Mouse (Mus musculus) heart, postnatal 10 days (tissue): ENCODE measurements around the gene Gm29735. TPM values are rescaled to one million over a fixed set of nuclear protein-coding genes. Genes with fewer than 3 reads are reported as not detected.
A peak's percentile ranks its signal among the peaks of the same experiment; 100 is the strongest.
"Not testable (repeated sequence)": the region's sequence is repeated elsewhere in the genome, so short reads cannot be mapped to it uniquely, and the experiment has no call there.

Source experiments
- DNase-seq, 2 experiments: peaks; one replicate each; pipeline ENCODE4 v3.0.0; 2021
- intact Hi-C: fragments of 180-260 bp; cut with DNase I; formaldehyde crosslinking; loops from one replicate; pipeline ENCODE4 v1.15.1; 2025
- total RNA-seq, 2 experiments: library from RNA; stranded (reverse); gene quantifications; 2 replicates each; pipeline ENCODE4 v1.2.3; 2021

Gene Gm29735
- total RNA-seq = not detected

DNA sequence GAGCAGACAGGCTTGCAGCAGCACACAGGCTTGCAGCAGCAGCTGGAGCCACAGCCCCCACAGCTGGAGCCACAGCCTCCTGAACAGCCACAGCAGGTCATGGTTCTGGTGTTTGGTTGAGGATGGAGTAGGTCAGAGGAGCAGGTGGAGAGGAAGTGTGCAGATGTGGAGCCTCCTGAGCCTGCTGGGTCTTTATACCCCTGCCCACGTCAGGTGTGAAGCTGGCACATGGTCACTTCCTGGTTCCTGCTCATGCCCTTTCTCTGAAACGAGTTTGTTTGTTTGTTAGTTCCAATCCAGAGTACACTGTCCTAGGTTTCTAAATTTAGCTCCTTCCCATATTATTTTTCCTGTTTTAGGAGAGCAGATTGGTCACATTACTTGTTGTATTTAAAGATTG, at the start of gene Gm29735:
Gm29735 (minus strand) TSS at position 101 of the 400 bp plus-strand sequence.
- intact Hi-C loops, DNase-seq: not testable (repeated sequence)

DNA sequence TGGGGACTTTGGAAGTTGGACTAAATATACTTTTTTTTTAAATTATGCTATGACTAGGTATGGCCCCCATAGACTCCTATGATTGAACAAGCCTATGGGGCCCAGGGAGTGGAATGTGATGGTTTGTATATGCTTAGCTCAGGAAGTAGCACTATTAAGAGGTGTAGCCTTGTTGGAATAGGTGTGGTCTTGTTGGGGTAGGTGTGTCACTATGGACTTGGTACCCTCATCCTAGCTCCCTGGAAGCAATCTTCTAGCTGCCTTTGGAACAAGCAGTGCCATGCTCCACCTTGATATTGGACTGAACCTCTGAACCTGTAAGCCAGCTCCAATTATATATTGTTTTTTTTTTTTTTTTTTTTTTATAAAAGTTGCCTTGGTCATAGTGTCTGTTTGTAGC, 48.6 kb upstream of the Gm29735 start:
- intact Hi-C loops = no loop called here
- DNase-seq = no peak

DNA sequence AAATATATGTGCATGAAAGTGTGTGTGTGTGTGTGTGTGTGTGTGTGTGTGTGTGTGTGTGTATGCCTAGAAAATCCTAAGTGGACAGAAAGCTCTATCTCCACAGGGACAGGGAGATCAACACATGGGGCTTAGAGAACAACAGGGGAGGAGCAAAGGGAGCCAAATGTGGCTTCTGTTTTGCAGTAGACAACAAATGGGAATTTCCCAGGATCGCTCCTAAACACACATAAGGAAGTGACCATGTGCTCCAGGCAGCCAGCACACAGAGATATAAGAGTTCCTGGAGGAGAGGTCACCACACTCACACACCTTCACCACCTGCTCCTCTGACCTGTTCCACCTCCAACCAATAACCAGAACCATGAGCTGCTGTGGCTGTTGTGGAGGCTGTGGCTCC, 44.2 kb upstream of the Gm29735 start, which contains the start of gene Krtap5-3:
Krtap5-3 (plus strand) TSS at position 301 of the 400 bp plus-strand sequence.
- intact Hi-C loops = no loop called here
- no peak for DNase-seq

DNA sequence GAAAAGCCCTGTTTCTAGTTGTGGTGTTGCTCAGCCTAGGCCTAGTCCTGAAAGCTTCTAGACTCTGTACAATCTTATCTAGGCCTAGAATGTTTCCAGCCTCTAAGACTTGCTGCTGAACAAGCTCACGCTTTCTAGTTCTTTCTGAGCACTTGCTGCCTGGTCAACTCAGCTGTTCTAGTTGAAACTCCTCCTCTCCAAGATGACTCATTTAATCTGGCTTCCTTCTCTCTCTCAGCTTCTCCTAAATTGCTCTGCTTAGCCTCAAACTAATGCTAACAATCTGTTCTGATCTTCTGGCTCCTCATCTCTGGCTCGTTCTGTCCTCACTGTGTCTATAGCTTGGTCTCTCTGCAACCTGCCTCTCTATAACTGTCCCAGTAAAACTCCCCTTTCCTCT, 41.8 kb upstream of the Gm29735 start:
- intact Hi-C loops = no loop called here
- no peak for DNase-seq

DNA sequence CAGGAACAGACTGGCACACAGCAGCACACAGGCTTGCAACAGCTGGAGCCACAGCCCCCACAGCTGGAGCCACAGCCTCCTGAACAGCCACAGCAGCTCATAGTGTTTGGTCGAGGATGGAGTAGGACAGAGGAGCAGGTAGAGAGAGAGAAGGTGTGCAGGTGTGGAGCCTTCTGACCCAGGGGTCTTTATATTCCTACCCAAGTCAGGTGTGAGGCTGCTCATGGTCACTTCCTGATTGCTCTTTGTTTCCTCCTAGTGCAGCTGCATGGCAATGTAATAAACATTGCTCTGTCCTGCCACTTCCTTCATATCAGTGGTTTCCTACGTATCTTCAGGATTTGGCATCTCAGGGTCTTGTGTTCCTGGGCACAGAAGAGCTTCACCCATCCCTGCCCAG, 33.4 kb upstream of the Gm29735 start, which contains the start of gene Gm10153:
Gm10153 (minus strand) TSS at position 101 of the 400 bp plus-strand sequence.
- intact Hi-C loops = no loop called here
- DNase-seq = no peak

DNA sequence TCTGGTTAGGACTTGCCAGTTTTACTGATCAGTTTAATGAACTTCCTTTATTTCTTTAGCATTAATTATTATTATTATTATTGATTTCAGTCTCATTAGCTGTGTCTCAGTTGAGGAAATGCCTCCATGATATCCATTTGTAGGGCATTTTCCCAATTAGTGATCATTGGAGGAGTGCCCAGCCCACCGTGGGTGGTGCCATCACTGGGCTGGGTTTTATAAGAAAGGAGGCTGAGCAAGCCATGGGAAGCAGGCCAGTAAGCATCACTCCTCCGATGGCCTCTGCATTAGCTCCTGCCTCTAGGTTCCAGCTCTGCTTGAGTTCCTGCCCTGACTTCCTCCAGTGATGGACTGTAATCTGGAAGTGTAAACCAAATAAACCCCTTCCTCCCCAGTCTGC, 31.2 kb upstream of the Gm29735 start:
- intact Hi-C loops = no loop called here

DNA sequence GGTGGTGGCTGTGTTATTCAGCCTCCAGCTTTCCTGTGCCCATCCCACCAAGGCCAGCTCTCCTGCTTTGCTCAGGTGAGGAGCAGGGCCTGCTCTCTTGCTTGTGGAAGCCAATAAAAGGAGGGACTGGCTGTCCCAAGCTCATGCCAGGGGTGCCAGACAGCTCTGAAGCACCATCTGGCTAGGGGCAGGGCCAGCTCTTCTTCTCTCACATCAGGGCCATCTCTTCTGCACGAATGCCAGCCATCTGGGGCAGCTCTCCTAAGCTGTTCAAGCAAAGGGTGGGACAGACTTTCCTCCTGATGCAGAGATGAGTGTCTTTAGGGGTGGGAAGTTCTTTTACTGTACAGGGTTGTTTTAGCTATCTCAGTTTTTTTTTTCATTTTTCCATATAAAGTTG, 24.1 kb upstream of the Gm29735 start:
- intact Hi-C loops = no loop called here
- DNase-seq = no peak

More for the DNA sequence above, 31.2 kb upstream of the Gm29735 start:
- no peak for DNase-seq

DNA sequence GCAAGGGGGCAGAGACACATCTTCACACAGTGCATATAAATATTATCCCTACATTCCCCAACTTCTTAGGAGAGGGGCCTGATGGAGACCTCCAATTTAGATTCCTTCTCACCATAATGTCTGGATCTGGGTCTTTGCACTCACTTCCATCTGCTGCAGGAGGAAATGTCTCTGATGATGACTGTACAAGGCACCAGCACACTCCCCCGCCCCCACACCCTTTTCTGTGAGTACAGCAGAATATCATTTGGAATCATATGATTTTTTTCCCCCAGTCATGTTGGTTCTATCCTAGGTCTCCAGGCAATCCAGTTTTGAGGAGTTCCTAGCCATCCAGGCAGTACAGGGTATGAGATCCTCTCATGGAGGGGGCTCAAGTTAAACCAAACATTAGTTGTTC, 21.8 kb upstream of the Gm29735 start:
- intact Hi-C loops = no loop called here
- DNase-seq = no peak

DNA sequence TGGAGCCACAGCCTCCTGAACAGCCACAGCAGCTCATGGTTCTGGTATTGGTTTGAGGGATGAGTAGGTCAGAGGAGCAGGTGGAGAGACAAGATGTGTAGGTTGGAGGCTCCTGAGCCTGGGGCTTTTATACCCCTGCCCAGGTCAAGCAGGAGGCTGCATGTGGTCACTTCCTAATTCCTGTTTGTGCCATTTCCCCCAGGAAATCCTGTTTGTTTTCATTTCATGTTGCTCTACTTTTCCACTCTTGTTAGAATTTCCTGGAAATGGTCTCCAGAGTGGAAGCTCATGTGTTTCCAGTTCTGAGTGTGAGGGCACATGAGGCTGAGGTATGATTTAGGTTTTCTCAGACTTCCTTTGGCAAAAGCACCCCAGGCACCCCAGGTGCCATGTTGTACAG, 19.0 kb upstream of the Gm29735 start, which contains the start of gene Krtap5-2:
Krtap5-2 (minus strand) TSS at position 101 of the 400 bp plus-strand sequence.
- intact Hi-C loops, DNase-seq: not testable (repeated sequence)

DNA sequence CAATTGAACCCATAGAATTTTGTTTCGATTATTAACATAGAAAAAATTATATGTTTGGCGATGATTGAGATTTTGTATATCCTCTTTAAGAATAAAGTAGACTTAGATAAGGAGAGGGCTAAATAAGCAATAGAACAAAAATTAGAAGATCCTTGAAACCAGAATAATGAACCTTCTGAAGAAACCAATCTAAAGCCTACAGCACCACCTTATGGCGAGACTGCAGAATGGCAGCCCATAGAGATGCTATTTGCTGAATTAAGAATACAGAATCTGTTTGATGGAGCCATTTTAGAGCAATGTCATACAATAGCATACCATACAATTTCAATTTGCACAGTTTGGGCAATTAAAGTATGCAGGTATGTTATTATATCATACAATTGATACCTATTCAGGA, 12.9 kb upstream of the Gm29735 start:
- intact Hi-C loops = no loop called here
- peak in 1 of 2 experiments; percentile 19 for DNase-seq

DNA sequence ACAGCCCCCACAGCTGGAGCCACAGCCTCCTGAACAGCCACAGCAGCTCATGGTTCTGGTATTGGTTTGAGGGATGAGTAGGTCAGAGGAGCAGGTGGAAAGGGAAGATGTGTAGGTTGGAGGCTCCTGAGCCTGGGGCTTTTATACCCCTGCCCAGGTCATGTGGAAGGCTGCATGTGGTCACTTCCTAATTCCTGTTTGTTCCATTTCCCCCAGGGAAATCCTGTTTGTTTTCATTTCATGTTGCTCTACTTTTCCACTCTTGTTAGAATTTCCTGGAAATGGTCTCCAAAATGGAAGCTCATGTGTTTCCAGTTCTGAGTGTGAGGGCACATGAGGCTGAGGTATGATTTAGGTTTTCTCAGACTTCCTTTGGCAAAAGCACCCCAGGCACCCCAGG, 8.7 kb upstream of the Gm29735 start, which contains the start of gene Gm4553:
Gm4553 (minus strand) TSS at position 101 of the 400 bp plus-strand sequence.
- intact Hi-C loops, DNase-seq: not testable (repeated sequence)

DNA sequence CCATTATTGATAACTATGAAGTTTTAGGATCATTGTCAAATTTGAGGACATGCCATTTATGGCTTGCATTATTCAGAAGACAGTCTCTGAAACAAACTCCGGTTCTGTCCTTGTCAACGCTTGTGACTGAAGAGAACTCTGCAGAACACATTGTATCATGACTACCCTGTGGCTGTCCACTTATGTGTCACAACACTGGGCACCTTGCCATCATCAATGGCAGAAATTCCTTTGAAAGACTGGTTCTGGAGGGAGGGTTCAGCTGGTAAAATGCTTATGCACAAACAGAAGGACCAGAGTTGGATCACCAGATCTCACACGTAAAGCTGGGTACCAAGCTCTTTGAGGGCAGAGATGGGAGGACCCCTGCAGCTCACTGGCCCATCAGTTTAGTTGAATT, 2.5 kb upstream of the Gm29735 start:
- intact Hi-C loops = no loop called here
- DNase-seq = no peak

DNA sequence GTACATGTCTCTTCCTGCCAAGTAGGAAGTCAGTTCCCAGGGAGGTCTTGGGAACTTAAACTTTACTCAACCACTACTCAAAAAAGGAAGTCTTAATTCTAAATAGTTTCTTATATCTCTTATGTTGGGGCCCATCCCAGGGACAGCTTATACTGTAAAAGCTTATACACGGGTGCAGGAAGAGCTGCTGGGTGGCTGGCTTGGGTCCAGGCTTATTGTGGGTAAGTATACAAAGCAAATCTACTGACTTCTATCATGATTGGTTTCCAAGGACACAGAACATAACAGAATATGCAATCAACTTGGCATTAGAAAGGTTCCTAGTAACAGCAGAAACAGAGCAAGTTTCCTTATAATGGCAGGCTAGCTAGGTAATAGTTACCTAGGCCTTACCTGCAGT, 1.6 kb downstream of the Gm29735 start:
- DNase-seq = no peak
- intact Hi-C loops = no loop called here

DNA sequence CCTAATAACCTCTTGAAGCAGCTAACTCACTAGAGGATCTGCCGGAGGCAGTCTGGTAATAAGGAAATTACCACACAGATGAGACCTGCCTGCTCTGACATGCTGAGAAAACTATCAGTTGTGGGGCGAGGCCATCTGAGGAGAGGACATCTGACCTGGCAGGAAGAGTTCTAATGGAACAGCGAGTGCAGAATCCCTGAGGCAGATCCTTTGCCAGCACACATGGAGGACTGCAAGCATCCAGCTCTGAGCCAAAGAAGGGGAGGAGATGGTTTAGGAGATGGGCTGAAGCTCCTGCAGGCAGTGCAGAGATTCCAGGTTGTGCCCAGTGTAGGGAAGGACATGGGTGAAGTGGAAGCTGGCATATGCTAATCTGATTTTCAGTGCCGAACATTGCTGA, 4.7 kb downstream of the Gm29735 start:
- DNase-seq = no peak
- intact Hi-C loops = no loop called here

DNA sequence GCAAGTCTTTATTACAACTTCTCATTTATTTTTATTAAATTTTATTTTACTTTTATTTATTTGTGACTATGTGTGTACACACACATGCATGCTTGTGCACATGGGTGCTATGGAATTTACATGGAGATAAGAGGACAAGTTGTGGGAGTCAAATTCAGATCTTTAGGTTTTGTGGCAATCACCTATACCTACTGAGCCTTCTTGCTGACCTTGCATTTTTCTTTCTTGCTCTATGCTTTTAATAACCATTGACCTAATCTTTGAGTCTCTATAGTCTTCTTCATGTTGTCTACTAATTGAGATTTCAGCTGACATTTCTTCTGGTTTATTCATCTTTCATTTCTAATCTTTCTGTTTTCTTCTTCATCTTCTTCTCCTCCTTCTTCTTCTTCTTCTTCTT, 8.3 kb downstream of the Gm29735 start:
- intact Hi-C loops = no loop called here
- no peak for DNase-seq

DNA sequence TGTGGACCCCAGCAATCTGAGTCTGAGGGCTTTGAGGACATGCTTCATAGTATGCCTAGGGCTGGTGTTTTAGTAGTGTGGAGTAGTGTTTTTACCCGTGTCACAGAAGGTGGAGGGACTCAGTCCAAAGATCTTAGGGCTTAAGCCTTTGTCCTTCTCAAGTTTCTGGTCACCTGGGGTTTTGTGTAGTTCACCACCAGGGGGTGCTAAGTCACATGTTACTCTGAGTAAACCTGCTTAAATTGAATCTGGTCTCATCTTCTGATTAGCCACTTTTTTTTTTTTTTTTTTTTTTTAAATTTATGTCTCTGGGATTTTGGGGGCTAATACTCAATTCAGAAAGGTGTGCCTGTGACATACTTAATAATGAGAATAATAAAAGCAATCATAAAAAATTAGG, 10.9 kb downstream of the Gm29735 start:
- peak; percentile 53 to 73 for DNase-seq
- intact Hi-C loops = loop anchor here (1.0 kb wide), 2 partner anchors 104 to 138 kb away; no protein-coding TSS in a partner anchor

DNA sequence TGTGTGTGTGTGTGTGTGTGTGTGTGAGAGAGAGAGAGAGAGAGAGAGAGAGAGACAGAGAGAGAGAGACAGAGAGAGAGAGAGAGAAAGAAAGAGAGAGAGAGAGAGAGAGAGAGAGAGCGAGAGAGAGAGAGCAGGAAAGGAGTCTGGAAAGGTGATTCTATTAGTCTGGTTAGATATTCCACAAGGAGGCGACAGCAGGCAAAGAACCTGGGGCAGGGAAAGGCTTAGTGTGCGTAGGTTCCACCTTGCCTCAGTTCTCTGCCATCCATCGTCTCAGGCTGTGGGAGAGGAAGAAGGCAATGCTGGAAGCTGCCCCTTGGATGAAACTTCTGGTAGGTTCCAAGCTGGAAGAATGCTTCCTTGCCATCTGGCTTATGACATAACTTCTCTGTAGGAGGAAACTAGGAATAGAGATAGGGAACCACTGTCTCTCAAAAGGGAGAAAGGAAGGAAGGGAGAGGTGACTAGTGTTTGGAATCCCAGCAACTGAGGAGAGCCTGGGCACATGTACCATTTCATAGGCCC, 11.4 kb downstream of the Gm29735 start:
- no peak for DNase-seq
- intact Hi-C loops = no loop called here

DNA sequence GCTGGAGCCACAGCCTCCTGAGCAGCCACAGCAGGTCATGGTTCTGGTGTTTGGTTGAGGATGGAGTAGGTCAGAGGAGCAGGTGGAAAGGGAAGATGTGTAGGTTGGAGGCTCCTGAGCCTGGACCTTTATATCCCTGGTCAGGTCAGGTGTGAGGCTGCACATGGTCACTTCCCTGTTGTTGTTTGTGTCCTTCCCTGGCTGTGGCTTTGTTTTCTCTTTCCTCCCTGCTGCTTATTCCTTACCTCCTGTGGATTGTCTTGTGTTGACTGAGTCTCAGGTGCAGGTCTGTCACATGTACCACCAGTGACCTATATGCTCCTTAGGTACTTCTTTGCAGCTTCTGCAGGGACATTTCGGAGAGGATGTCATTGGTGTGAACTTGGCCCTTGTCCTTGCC, 12.4 kb downstream of the Gm29735 start, which contains the start of gene Gm45337:
Gm45337 (minus strand) TSS at position 101 of the 400 bp plus-strand sequence.
- DNase-seq = no peak
- intact Hi-C loops = no loop called here

DNA sequence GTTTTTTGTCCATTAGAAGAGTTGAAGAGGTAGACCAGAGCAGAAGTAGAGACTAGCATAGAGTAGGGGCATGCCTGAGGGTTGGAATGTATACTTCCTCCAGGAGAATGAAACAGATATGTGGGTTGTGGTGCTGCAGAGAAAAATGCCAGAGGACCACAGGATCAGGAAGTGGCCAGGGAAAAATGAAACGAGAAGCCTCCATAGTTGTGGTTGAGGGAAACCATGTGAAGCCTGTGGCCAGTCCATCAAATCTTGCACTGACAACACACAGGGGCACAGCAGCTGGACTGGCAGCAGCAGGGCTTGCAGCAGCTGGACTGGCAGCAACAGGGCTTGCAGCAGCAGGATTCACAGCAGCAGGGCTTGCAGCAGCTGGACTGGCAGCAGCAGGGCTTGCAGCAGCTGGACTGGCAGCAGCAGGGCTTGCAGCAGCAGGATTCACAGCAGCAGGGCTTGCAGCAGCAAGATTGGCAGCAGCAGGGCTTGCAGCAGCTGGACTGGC, 13.4 kb downstream of the Gm29735 start:
- DNase-seq, intact Hi-C loops: not testable (repeated sequence)

DNA sequence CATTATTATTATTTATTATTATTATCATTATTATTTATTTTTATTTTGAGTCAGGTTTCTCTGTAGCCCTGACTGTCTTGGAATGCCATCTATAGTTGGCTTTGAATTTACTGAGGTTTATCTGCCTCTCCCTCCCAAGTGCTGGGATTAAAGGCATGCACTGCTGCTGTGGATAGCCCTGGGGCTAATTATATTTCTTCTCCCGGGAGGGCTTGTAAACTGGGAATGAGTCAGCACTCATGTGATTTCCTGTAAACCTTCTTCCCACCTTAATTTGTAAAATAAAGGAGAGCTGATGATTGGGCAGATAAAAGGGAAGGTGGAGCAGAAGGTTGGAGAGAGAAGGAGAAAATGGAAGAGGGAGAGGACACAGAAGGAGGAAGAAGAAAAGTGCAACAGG, 16.2 kb downstream of the Gm29735 start:
- intact Hi-C loops = no loop called here
- no peak for DNase-seq

DNA sequence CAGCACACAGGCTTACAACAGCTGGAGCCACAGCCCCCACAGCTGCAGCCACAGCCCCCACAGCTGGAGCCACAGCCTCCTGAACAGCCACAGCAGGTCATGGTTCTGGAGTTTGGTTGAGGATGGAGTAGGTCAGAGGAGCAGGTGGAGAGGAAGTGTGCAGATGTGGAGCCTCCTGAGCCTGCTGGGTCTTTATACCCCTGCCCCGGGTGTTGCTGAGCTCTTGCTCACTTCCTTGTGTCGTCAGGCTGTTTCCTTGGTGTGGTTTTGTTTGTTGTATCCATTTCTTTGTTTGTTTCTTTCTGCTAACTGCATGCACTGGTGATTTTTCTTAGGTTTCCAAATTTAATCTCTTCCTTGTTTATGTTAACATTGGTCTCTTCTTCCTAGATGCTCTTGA, 21.0 kb downstream of the Gm29735 start, which contains the start of gene Gm39115:
Gm39115 (minus strand) TSS at position 101 of the 400 bp plus-strand sequence.
- DNase-seq, intact Hi-C loops: not testable (repeated sequence)
